Mouse (Mus musculus): Measurements from ENCODE around the gene Ndufs6. TPM values are rescaled to one million over a fixed set of nuclear protein-coding genes. Genes with fewer than 3 reads are reported as not detected.

Ndufs6 gene
- polyA plus RNA-seq, 1 experiment = 92.0 TPM

GRCm38 (mm10) chr13:73310183-73310929 is 18.0 kb downstream of the Ndufs6 start:
- Histone ChIP-seq H3K4me1 (ENCODE audit: control insufficient read depth, insufficient read depth, low read length) (no peaks in the 10 kb centered on the region), H3K27ac (ENCODE audit: insufficient read depth, low read depth, low read length) (no peak overlapping the region), H3K4me3 (ENCODE audit: insufficient read depth, low read length) (no peak overlapping the region)
- TF ChIP-seq POLR2A (IDR thresholded peaks at IDR 0.05; ENCODE audit: borderline replicate concordance, low read depth, low read length) = no peak
- TF ChIP-seq CTCF (IDR thresholded peaks at IDR 0.05; ENCODE audit: low read depth, low read length) = peak; percentile 86

- no peak overlapping the region for H3K27ac ChIP-seq (ENCODE audit: insufficient read depth, low read depth, low read length)
- H3K4me3 ChIP-seq (ENCODE audit: insufficient read depth, low read length) = no peak overlapping the region
- no peaks in the 10 kb centered on the region for H3K4me1 ChIP-seq (ENCODE audit: control insufficient read depth, insufficient read depth, low read length)
- TF ChIP-seq CTCF (IDR thresholded peaks at IDR 0.05; ENCODE audit: low read depth, low read length) (no peak), POLR2A (IDR thresholded peaks at IDR 0.05; ENCODE audit: borderline replicate concordance, low read depth, low read length) (no peak)
Measured at GRCm38 (mm10) chr13:73306430-73306829, 21.9 kb downstream of the Ndufs6 start.

- no peak overlapping the region for H3K27ac ChIP-seq (ENCODE audit: insufficient read depth, low read depth, low read length)
- no peak overlapping the region for H3K4me3 ChIP-seq (ENCODE audit: insufficient read depth, low read length)
- H3K4me1 ChIP-seq (ENCODE audit: control insufficient read depth, insufficient read depth, low read length) = no peaks in the 10 kb centered on the region
- TF ChIP-seq CTCF (IDR thresholded peaks at IDR 0.05; ENCODE audit: low read depth, low read length) (no peak), POLR2A (IDR thresholded peaks at IDR 0.05; ENCODE audit: borderline replicate concordance, low read depth, low read length) (no peak)
Measured at GRCm38 (mm10) chr13:73306085-73306410, 22.3 kb downstream of the Ndufs6 start.

GRCm38 (mm10) chr13:73305398-73306084 is 22.8 kb downstream of the Ndufs6 start:
- no peak for TF ChIP-seq CTCF (IDR thresholded peaks at IDR 0.05; ENCODE audit: low read depth, low read length)
- no peak for TF ChIP-seq POLR2A (IDR thresholded peaks at IDR 0.05; ENCODE audit: borderline replicate concordance, low read depth, low read length)
- no peak overlapping the region for H3K27ac ChIP-seq (ENCODE audit: insufficient read depth, low read depth, low read length)
- H3K4me3 ChIP-seq (ENCODE audit: insufficient read depth, low read length) = no peak overlapping the region
- H3K4me1 ChIP-seq (ENCODE audit: control insufficient read depth, insufficient read depth, low read length) = no peaks in the 10 kb centered on the region

GRCm38 (mm10) chr13:73304729-73305128 is 23.6 kb downstream of the Ndufs6 start:
- TF ChIP-seq CTCF (IDR thresholded peaks at IDR 0.05; ENCODE audit: low read depth, low read length) (no peak), POLR2A (IDR thresholded peaks at IDR 0.05; ENCODE audit: borderline replicate concordance, low read depth, low read length) (no peak)
- Histone ChIP-seq H3K4me3 (ENCODE audit: insufficient read depth, low read length) (no peak overlapping the region), H3K4me1 (ENCODE audit: control insufficient read depth, insufficient read depth, low read length) (no peaks in the 10 kb centered on the region), H3K27ac (ENCODE audit: insufficient read depth, low read depth, low read length) (no peak overlapping the region)

- no peaks in the 10 kb centered on the region for H3K4me1 ChIP-seq (ENCODE audit: control insufficient read depth, insufficient read depth, low read length)
- TF ChIP-seq CTCF (IDR thresholded peaks at IDR 0.05; ENCODE audit: low read depth, low read length) (no peak), POLR2A (IDR thresholded peaks at IDR 0.05; ENCODE audit: borderline replicate concordance, low read depth, low read length) (no peak)
- H3K27ac ChIP-seq (ENCODE audit: insufficient read depth, low read depth, low read length) = no peak overlapping the region
- H3K4me3 ChIP-seq (ENCODE audit: insufficient read depth, low read length) = no peak overlapping the region
Measured at GRCm38 (mm10) chr13:73299322-73299721, 29.0 kb downstream of the Ndufs6 start.

GRCm38 (mm10) chr13:73298717-73299116 is 29.6 kb downstream of the Ndufs6 start:
- no peaks in the 10 kb centered on the region for H3K4me1 ChIP-seq (ENCODE audit: control insufficient read depth, insufficient read depth, low read length)
- no peak overlapping the region for H3K4me3 ChIP-seq (ENCODE audit: insufficient read depth, low read length)
- TF ChIP-seq CTCF (IDR thresholded peaks at IDR 0.05; ENCODE audit: low read depth, low read length) (no peak), POLR2A (IDR thresholded peaks at IDR 0.05; ENCODE audit: borderline replicate concordance, low read depth, low read length) (no peak)
- no peak overlapping the region for H3K27ac ChIP-seq (ENCODE audit: insufficient read depth, low read depth, low read length)

GRCm38 (mm10) chr13:73291102-73291501 is 37.2 kb downstream of the Ndufs6 start:
- H3K4me1 ChIP-seq (ENCODE audit: control insufficient read depth, insufficient read depth, low read length) = no peaks in the 10 kb centered on the region
- H3K27ac ChIP-seq (ENCODE audit: insufficient read depth, low read depth, low read length) = no peak overlapping the region
- H3K4me3 ChIP-seq (ENCODE audit: insufficient read depth, low read length) = no peak overlapping the region
- TF ChIP-seq CTCF (IDR thresholded peaks at IDR 0.05; ENCODE audit: low read depth, low read length) (no peak), POLR2A (IDR thresholded peaks at IDR 0.05; ENCODE audit: borderline replicate concordance, low read depth, low read length) (no peak)

GRCm38 (mm10) chr13:73290206-73290605 is 38.1 kb downstream of the Ndufs6 start:
- TF ChIP-seq CTCF (IDR thresholded peaks at IDR 0.05; ENCODE audit: low read depth, low read length) = no peak
- TF ChIP-seq POLR2A (IDR thresholded peaks at IDR 0.05; ENCODE audit: borderline replicate concordance, low read depth, low read length) = no peak
- no peak overlapping the region for H3K27ac ChIP-seq (ENCODE audit: insufficient read depth, low read depth, low read length)
- no peak overlapping the region for H3K4me3 ChIP-seq (ENCODE audit: insufficient read depth, low read length)
- no peaks in the 10 kb centered on the region for H3K4me1 ChIP-seq (ENCODE audit: control insufficient read depth, insufficient read depth, low read length)

- Histone ChIP-seq H3K27ac (ENCODE audit: insufficient read depth, low read depth, low read length) (no peak overlapping the region), H3K4me1 (ENCODE audit: control insufficient read depth, insufficient read depth, low read length) (no peaks in the 10 kb centered on the region), H3K4me3 (ENCODE audit: insufficient read depth, low read length) (no peak overlapping the region)
- no peak for TF ChIP-seq POLR2A (IDR thresholded peaks at IDR 0.05; ENCODE audit: borderline replicate concordance, low read depth, low read length)
- TF ChIP-seq CTCF (IDR thresholded peaks at IDR 0.05; ENCODE audit: low read depth, low read length) = no peak
Measured at GRCm38 (mm10) chr13:73283534-73283933, 44.8 kb downstream of the Ndufs6 start.
